Mouse (Mus musculus) megakaryocyte, adult 5-6 weeks (primary cell): ENCODE measurements around the gene Pdss2. TPM values are rescaled to one million over a fixed set of nuclear protein-coding genes. Genes with fewer than 3 reads are reported as not detected.
A peak's percentile ranks its signal among the peaks of the same experiment; 100 is the strongest.

Experiments used
- ATAC-seq: 2 replicates; pipeline ENCODE4 v1.8.0; 2016; ENCODE audit warnings: mild to moderate bottlenecking, inconsistent platforms; ENCODE audit not compliant: poor library complexity, severe bottlenecking
- total RNA-seq, 2 experiments: library from RNA; stranded (forward) in 1 of 2; stranded (reverse) in 1 of 2; fragments of 153-499, 151-499 nt in 1 of 2; fragments of 221-1000, 200-1000 nt in 1 of 2; gene quantifications; 2 replicates each; pipeline versions ENCODE4 v1.2.3 to v1.2.4; 2015 to 2017

Pdss2 gene
- total RNA-seq, 2 experiments from 2014 or later: 2.7 to 11.4 TPM

DNA sequence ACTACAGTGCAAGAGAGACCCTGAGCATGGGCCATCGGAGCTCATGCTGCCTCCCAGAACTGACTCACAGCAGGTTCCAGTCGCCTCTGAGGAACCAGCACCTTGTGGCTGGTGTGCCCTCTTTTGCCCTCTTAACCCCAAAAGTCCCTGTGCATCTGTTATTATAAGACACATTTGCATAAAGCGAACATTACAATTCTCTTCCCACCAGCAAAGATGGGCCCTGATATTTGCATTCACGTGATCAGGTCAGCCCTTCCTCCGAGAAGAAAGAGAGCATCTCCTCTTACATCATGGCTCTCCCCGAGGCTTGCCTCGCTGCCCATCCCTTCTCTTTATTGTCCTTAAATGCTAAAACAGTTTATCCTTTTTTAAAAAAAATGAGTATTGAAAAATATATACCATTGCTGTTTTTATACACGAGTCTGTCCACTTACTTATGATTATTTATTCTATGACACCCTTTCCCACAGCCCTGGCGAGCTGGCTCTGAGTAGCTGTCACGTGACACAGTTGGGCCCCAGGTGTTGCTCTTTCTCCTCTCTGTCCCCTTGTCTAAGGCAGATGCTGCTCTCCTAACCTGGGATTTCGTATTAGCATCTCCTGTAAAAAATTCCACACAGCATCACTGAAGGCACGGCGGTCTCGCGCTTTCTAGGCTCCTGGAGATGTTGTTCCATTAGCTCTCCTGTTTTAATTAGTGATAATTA is 200.9 kb downstream of the Pdss2 start:
- ATAC-seq: no peak

DNA sequence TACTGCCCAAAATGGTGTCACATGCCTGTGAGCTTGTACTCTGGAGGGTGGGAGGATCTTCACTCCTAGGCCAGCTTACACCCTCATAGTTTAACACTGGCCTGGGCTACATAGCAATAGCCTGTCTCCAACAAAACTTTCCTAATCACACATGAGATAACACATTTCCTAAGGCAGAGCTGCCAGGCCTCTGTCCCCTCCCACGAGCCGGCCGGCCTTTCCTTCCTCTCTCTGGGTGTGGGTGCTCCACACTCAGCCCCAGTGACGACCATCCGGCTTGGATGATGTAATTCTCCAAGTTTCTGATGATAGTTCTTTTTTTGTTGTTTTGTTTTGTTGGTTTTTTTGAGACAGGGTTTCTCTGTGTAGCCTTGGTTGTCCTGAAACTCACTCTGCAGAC is 203.3 kb downstream of the Pdss2 start:
- ATAC-seq: peak; percentile 98

DNA sequence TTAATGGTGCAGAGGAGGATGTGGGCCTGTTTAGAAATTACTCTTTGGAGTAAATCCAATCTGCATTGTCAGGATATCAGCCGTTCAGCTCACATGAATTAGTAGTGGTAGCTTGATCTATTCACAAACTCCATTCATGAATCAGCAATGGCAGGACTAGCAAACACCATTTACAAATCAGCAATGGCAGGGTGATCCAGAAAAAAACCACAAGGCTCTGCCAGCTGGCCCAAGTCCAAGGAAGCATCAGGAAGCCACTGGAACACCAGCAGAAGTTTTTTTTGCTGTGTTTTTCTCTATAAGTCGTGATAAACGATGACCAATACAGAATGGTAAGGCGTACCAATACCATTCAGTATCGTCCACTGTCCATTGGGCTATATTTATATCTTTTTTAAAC is 209.3 kb downstream of the Pdss2 start:
- ATAC-seq: no peak

DNA sequence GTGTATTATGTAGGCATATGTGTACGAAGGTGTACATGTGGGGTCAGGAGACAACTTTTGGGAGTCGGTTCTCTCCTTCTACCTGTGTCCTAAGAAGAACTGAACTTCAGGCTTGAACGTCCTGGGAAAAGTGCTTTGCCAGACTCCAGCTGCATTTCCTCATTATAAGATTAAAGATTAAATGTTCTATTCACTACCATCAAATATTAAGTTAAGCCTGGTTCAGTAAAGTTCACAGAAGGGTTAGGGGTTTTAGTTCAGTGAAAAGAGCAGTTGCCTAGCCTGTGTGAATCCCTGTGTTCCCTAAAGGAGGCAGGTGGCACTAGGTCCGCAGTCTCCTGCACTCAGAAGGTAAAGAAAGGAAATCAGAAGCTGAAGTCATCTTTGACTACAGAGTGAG is 213.0 kb downstream of the Pdss2 start:
- ATAC-seq: no peak

DNA sequence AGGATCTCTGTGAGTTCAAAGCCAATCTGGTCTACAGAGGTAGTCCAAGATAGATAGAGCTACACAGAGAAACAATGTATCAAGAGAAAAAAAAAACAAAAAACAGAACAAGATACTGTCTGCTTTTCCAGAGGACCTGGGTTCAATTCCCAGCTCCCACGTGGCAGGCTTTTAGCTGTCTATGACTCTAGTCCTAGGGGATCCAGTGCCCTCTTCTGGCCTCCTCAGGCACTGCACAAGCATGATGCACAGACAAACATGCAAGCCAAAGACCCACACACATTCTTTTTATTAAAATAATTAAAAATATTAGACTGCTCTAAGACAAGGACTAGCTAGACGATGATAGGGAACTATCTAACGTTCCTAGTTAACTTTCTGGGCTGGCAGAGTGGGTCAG is 214.5 kb downstream of the Pdss2 start:
- no peak for ATAC-seq

DNA sequence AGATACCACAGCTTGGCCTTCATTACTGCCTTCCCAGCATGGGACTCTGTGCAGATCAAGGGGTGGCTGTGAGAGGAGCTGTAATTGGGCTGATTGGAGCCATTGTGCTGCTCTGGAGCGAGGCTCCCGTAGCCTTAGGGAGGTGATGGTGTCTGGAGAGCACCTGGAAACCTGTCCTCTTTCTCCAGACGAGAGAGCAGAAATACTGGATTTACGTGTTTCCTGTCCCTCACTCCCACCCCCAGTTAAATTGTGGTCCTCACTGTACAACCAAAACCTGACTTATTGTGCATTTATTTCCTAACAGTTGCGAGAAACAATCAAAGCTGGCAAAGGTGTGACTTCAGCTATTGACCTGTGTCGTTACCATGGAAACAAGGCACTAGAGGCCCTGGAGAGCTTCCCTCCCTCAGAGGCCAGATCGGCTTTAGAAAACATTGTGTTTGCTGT is 218.2 kb downstream of the Pdss2 start:
- no peak for ATAC-seq

DNA sequence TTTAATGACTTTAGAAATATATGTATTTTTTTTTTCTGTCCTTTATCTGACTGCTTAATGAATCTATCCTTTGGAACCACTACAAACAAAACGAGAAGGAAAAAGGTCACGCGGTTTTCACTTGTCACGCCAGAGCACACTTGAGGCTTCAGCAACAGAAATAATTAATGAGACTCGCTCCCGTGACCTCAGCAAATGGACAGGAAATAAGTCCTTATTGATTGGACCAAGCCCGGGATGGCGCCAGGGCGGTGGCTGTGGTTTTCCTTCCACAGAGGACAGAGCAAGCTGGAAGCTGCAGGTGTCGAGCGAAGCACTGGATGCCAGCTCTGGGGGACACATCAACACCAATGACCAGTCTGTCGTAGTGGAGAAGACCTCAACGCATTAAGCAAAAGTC is 218.8 kb downstream of the Pdss2 start:
- ATAC-seq: no peak

DNA sequence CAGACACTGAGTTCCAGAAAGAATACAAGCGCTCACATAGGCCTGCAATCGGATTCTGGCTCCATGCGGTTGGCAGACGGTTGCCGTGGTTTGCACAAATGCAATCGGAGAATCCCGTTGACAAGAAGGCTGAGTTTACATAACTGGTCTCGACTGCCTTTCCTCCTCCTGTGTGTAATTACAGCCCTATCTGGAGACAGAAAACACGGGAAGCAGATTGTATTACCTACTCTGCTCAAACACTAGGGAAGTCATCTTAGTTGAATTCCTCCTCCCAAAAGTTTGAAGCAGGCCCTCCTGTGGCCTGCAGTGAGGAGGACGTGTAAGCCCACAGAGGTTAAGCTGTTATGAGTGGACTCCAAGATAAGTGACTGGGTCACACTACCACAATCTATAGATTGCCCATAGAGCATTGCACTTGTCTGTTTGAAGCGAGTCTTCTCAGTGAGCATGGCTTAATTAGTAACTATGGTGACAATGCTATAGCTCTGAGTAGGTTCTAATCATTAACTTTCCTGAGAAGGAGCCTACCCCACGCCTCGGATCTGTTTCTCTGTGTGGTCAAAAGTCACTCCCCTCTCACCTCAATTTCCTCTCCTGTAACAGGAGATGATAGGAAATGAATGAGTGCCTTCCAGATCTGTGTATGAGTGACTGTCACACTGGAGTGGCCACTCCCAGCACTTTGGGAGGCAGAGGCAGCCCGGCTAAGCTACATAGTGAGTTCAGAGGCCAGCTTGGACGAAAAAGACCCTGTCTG is 219.9 kb downstream of the Pdss2 start:
- ATAC-seq: no peak

DNA sequence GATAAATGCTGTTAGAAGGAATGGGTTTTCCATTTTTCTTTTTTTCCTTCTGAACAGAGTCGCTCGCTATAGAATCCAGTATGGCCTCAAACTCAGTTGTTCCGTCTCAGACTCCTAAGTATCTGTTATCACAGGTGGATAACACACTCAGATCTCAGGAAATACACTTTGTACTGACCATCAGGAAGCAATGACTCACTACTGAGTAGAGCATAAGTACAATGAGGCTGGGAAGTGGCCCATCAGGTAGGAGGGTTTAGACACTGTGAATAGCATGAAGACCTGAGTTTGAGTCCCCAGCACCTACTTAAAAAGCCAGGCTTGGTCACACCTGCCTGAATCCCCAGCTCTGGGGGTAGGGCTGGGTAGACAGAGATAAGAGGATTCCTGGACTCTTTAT is 227.4 kb downstream of the Pdss2 start:
- no peak for ATAC-seq

DNA sequence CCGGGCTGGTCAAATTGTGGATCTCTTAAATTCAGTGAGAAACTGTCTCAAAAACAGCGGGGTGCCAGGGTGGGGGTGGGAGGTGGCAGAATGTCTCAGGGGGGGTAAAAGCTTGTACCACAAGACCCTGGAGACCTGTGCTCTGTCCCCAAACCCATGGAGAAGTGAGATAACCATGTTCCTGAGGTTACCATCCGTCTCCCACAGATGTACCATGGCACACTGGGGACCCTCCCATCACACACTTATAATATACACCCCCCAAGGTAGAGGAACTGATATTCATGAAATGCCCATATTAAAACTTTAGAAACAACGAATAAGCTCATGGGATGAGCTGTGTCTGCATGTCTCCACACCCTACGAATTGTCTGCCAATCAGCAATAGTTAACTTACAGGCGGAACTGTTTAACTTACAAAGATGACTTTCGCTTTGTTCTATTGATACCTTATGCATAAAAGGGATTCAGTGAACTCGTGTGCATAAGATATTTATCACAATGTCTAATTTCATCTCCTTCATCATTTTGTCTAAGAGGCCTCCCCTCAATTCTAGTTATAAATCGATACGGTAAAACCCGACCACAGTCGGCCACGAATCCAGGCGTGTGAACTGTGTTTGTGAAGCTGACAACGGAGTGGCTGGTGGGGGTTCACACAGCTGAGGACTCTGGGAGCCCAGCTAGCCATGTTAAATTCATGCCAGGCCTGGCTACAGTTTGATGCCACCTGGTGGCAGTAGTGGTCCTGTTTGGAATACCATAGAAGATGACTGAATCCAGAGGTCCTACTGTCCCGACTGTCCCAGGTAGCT is 230.8 kb downstream of the Pdss2 start:
- peak; percentile 49 for ATAC-seq

DNA sequence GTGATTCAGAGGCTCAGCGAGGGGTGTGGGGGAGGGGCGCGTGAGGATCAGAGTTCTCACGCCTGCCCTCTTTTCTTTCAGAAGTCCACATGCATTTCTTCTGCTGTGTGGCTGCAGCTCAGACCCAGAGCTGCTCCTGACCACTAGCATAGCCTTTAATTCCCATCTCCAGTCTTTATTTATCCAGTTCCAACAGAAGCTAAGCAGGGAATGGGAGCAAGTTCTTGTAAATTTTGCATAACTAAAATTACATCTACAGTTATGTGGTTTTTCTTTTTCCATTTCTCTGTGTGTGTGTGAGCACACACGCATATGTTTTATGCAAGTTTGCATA is 231.3 kb downstream of the Pdss2 start:
- no peak for ATAC-seq

DNA sequence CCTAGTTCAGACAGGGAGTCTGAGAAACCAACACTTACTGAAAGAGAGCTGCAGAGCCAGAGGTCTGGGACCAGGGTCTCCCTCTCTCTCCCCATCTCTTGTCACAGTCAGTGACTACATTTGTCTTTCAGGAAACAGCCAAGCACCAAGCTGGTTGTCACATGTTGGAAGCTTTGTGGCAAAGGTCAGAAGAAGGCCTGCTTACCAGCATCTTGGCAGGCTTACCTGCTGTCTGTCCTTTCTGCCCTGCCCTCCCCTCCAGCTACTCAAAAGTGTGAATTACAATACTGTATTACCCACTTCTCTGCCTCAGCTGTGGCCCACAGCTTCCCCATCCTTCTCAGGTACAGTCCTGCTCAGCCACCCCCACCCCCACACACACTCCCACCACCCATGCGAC is 232.9 kb downstream of the Pdss2 start:
- no peak for ATAC-seq

DNA sequence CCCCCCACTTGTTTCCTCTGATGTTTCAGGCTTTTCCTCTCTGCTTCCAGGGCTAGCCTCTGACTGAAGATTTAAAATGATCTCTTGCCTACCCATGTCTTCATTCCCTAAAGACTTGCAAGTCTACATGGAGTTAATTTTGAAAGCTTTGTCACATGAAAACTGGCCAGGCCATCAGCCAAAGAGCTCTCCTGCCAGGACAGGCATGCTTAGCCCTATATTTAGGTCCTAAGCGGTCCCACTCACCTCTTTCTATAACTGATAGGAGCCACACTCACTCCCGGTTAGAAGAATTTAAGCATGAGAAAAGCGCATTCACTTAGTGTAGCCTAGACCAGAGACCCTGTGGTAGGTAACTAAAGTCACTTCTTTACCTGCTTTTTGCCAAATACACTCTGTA is 233.4 kb downstream of the Pdss2 start:
- ATAC-seq: no peak

DNA sequence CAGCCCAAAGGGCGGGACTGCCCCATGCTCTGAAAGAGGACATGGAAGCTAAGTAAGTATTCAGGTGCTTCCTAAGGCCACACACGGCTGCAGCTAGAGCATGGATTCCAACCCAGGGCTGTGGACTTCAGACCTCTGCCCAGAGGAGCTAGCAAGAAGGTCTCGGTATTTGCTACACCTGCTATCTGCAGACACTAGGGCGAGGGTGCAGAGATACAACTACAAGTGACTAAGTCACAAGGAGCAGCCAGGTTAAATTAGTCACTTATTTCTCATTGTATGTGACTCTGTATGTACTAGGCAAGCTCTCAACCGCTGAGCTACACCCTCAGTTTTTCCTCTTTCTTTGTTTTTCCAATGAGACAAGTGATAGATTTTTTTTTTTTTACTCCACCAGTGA is 241.5 kb downstream of the Pdss2 start:
- ATAC-seq: no peak

DNA sequence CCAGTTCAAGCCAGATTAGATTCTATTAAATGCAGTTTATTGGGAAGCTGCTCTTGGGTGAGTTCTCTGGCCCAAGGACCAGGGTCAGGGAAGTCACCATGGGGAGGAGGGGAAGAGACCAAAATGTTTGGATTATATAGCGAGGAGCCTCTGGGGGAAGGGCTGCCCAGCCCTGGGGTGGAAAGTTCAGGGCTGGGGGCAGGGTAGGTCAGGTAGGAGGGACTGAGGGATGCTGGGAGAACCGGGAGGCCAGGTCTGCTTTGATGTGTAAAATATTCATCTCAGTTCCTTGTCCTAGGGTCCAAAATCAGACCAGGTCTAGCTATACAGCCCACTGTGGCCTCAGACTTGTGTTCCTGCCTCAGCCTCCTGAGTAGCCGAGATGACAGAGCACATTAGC is 241.9 kb downstream of the Pdss2 start:
- no peak for ATAC-seq

DNA sequence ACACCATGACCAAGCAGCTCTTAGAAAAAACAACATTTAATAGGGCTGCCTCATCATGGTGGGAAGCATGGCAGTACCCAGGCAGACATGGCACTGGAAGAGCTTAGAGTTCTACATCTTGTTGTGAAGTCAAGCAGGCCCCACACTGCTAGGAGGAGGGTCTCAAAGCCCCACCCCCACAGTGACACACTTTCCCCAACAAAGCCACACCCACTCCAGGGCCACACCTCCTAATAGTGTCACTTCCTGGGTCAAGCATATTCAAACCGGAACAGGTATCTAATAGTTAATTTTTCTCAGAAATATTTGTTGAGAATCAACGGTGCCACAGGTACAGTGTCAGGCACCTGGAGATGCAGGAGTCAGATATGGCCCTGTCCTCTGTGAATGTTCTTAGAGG is 244.9 kb downstream of the Pdss2 start:
- ATAC-seq: no peak

DNA sequence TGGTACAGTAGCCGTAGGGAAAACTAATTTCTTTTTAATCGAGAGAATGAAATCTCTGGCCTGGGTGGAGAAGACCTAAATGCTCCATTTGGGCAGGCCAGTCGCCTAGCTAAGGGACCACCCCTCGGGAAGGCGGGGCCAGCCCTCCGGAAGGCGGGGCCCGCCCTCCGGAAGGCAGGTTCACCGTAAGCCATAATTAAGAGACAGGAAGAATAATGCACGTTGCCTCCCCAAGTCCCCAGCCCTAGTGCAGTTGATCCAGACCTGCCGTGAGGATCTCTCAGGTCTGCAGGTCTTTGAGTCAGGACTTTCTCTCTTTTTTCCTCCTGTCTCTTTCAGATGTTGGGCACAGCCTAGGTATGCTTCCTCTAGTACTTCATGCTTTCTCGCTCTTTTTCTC is 246.4 kb downstream of the Pdss2 start:
- ATAC-seq: 0 out of 2 replicates have a peak, but pooled peaks have one; percentile 35

DNA sequence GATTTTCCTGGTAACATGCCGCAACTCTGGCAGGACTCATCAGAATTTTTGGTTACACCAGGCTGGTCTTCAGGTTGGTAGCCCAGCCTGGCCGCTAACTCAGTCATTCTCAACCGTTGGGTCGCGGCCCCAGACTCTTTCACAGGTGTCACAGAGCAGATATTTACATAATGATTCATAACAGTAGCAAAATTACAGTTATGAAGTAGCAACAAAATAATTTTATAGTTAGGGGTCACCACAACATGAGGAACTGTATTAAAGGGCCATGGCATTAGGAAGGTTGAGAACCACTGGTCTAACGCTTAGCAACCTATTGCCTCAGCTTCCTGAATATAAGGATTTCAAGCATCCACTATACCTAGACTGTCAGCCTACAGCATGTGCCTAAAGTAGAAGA is 247.0 kb downstream of the Pdss2 start:
- ATAC-seq: no peak

DNA sequence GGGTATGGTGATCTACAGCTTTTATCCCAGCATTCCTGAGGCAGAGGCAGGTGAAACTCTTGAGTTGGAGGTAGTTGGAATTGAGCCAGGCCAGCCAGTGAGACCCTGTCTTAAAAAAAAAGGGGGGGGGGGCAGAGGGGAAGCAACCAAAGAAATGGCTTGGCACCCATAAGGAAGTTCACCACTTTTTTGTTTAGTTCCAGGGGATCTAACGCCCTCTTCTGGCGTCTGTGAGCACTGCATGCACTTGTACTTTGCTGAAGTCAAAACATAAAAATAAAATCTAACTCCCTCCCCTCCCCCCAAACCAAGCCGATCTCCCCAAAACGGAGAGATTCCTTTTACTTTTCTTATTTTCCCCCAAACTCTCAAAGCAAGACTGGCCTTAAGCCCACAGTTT is 254.1 kb downstream of the Pdss2 start:
- ATAC-seq: no peak

DNA sequence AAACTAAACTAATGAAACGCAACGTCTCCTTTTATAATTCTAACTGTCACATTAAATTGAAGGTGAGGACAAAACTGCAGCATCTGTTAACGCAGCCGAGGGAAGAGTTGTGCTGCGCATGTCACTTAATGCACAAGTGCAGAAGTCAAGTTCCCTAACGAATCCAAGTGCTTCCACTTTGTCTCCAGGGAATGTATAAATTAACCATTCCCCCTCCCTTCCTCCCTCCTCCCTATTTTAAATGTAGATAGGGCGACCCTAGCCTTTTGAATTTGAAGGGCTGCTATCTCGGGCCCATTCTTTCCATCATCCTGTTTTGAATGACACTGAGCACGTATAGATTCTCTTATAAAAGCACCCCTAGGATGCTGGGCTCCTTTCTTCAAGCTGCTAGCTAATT is 256.2 kb downstream of the Pdss2 start:
- ATAC-seq: no peak

DNA sequence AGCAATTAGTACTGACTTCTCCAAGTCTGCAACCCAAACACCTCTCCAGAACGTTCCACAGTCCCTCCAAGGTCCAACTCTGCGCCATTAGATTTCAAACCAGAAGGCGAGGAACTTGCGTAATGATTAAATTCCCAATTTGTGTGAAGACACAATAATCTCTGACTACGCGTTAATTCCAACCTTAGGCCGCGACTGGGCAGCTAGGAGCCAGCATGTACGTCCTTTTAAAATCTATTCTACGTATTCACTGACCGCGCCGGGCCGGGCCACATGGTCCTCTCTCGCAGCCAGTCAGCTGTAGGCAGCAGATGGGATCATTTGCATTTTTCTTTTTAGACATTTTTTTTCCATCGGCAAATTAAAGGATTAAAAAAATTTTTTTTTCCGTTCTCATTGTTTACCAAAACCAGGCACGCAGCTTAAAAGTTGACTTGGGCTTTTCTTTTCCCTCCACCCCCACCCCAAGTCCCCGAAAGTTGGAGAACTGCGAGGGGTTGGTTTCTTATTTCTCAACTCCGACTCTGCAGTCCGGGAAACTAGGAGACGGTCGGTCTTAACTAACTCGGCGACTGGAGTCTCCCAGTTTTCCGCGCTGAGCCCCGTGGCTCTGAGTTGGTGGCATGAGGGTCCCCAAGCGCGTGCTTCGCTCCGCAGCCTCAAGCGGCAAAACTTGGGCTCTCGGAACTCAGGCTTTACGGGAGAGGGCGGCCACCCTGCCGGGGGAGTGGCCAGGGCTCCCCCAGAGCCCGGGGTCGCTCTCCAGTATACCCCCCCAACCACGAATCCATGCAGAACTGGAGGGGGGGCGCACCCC is 256.8 kb downstream of the Pdss2 start:
- ATAC-seq: no peak
